Mouse (Mus musculus) liver, embryonic 13.5 days (tissue): ENCODE data around the gene Capn5. TPM values are rescaled to one million over a fixed set of nuclear protein-coding genes. Genes with fewer than 3 reads are reported as not detected.

Experiments used
- ATAC-seq: fragments of 200-750 bp; cut with Nextera tagmentation; 2 replicates; pipeline ENCODE4 v1.8.0; 2017; ENCODE audit warnings: low read depth, mild to moderate bottlenecking, moderate number of reproducible peaks, moderate library complexity
- DNase-seq: peaks from one replicate; pipeline ENCODE4 v3.0.0; 2022
- H3K27ac ChIP-seq: fragments of 300-500 bp; sonication (generic); 2 replicates; pipeline ENCODE4 v1.5.1; 2015; ENCODE audit warnings: moderate library complexity, mild to moderate bottlenecking, inconsistent platforms
- H3K27me3 ChIP-seq: fragments of 300-500 bp; sonication (generic); 2 replicates; pipeline ENCODE4 v1.6.1; 2015; ENCODE audit warnings: mild to moderate bottlenecking, inconsistent platforms
- H3K36me3 ChIP-seq: fragments of 300-500 bp; sonication (generic); 2 replicates; pipeline ENCODE4 v1.6.1; 2015; ENCODE audit warnings: mild to moderate bottlenecking, inconsistent platforms
- H3K4me1 ChIP-seq: fragments of 300-500 bp; sonication (generic); replicated peaks from 2 replicates; pipeline ENCODE4 v1.6.1; 2015; ENCODE audit warnings: inconsistent platforms
- H3K4me2 ChIP-seq: fragments of 300-500 bp; sonication (generic); 2 replicates; pipeline ENCODE4 v1.6.1; 2015; ENCODE audit warnings: inconsistent platforms, mild to moderate bottlenecking, moderate library complexity
- H3K4me3 ChIP-seq: fragments of 300-500 bp; sonication (generic); replicated peaks from 2 replicates; pipeline ENCODE4 v1.5.1; 2015; ENCODE audit warnings: mild to moderate bottlenecking, inconsistent platforms
- H3K9ac ChIP-seq: fragments of 300-500 bp; sonication (generic); 2 replicates; pipeline ENCODE4 v1.6.1; 2015; ENCODE audit warnings: mild to moderate bottlenecking, inconsistent platforms
- H3K9me3 ChIP-seq: fragments of 300-500 bp; sonication (generic); replicated peaks from 2 replicates; pipeline ENCODE4 v1.6.1; 2016; ENCODE audit warnings: inconsistent platforms
- WGBS: fragments of 180-500 bp; shearing (Covaris S2); methylation state at CpG from one replicate; pipeline ENCODE4 v1.1.7; 2015; ENCODE audit not compliant: insufficient replicate concordance; 5-methylcytosine and 5-hydroxymethylcytosine counted together
- polyA plus RNA-seq: library from polyadenylated mRNA; unstranded; fragments of >200 nt; fragmentation: Nextera tagmentation; extraction: Ambion mirVana; gene quantifications from 2 replicates; pipeline ENCODE4 v1.2.1, GENCODE M21; 2015

Capn5 gene
- polyA plus RNA-seq, 1 experiment from 2014 or later: 13.2 TPM

- Histone ChIP-seq H3K4me2 (peak overlapping the region; percentile 55; the same call in 1 of the 2 replicates), H3K9me3 (no peaks in the 10 kb centered on the region), H3K9ac (peak overlapping the region; percentile 42; the same call in 1 of the 2 replicates), H3K4me1 (peaks cover 100% of the 10 kb centered on the region), H3K27me3 (no peaks in the 10 kb centered on the region), H3K36me3 (peaks cover 43% of the 10 kb centered on the region), H3K27ac (peak overlapping the region; percentile 88), H3K4me3 (no peak overlapping the region)
- DNase-seq (no peak), ATAC-seq (no peak)
- 56% methylated on average over 8 of the region's 8 CpGs for WGBS
Measured at GRCm38 (mm10) chr7:98160041-98160740, 17.9 kb downstream of the Capn5 start.

- H3K4me3 ChIP-seq: peak overlapping the region; percentile 41
- no peaks in the 10 kb centered on the region for H3K9me3 ChIP-seq
- H3K27me3 ChIP-seq: no peaks in the 10 kb centered on the region
- H3K4me1 ChIP-seq: peaks cover 89% of the 10 kb centered on the region
- peak overlapping the region; percentile 55 for H3K4me2 ChIP-seq
- 47% methylated on average over 8 of the region's 8 CpGs for WGBS
- peaks cover 43% of the 10 kb centered on the region for H3K36me3 ChIP-seq
- H3K9ac ChIP-seq: peak overlapping the region; percentile 57
- no peak for DNase-seq
- no peak for ATAC-seq
- peak overlapping the region; percentile 88 for H3K27ac ChIP-seq
Measured at GRCm38 (mm10) chr7:98158481-98158880, 19.6 kb downstream of the Capn5 start.

- no peak for DNase-seq
- Histone ChIP-seq H3K27me3 (no peaks in the 10 kb centered on the region), H3K4me1 (peaks cover 85% of the 10 kb centered on the region), H3K4me2 (peak overlapping the region; percentile 55), H3K9me3 (no peaks in the 10 kb centered on the region), H3K27ac (peak overlapping the region; percentile 88), H3K9ac (peak overlapping the region; percentile 57), H3K36me3 (peaks cover 47% of the 10 kb centered on the region), H3K4me3 (peak overlapping the region; percentile 41)
- peak; percentile 54 for ATAC-seq
- WGBS: 28% methylated on average over 5 of the region's 5 CpGs
Measured at GRCm38 (mm10) chr7:98157636-98158332, 20.3 kb downstream of the Capn5 start.

- Histone ChIP-seq H3K4me1 (peaks cover 84% of the 10 kb centered on the region), H3K27ac (peak overlapping the region; percentile 88), H3K36me3 (peaks cover 54% of the 10 kb centered on the region), H3K27me3 (no peaks in the 10 kb centered on the region), H3K4me2 (peak overlapping the region; percentile 0; the same call in 1 of the 2 replicates), H3K9ac (peak overlapping the region; percentile 26), H3K9me3 (no peaks in the 10 kb centered on the region), H3K4me3 (no peak overlapping the region)
- DNase-seq (no peak), ATAC-seq (no peak)
- WGBS: 13% methylated on average over 3 of the region's 3 CpGs
Measured at GRCm38 (mm10) chr7:98156280-98156665, 21.8 kb downstream of the Capn5 start.

GRCm38 (mm10) chr7:98155546-98156279 is 22.4 kb downstream of the Capn5 start:
- H3K4me1 ChIP-seq: peaks cover 81% of the 10 kb centered on the region
- WGBS: 6% methylated on average over 7 of the region's 8 CpGs
- H3K27ac ChIP-seq: peak overlapping the region; percentile 88
- ATAC-seq (peak; percentile 55), DNase-seq (peak; percentile 59)
- H3K4me3 ChIP-seq: no peak overlapping the region
- H3K9me3 ChIP-seq: no peaks in the 10 kb centered on the region
- H3K27me3 ChIP-seq: no peaks in the 10 kb centered on the region
- peaks cover 49% of the 10 kb centered on the region for H3K36me3 ChIP-seq
- H3K4me2 ChIP-seq: peak overlapping the region; percentile 0; the same call in 1 of the 2 replicates
- H3K9ac ChIP-seq: peak overlapping the region; percentile 18; the same call in 1 of the 2 replicates

- Histone ChIP-seq H3K4me1 (peaks cover 80% of the 10 kb centered on the region), H3K27me3 (no peaks in the 10 kb centered on the region), H3K27ac (peak overlapping the region; percentile 15; the same call in 1 of the 2 replicates), H3K9me3 (no peaks in the 10 kb centered on the region), H3K9ac (no peak overlapping the region), H3K36me3 (peaks cover 38% of the 10 kb centered on the region), H3K4me2 (no peak overlapping the region), H3K4me3 (no peak overlapping the region)
- DNase-seq (no peak), ATAC-seq (no peak)
- WGBS: 66% methylated on average over 5 of the region's 5 CpGs
Measured at GRCm38 (mm10) chr7:98153892-98154291, 24.2 kb downstream of the Capn5 start.

- DNase-seq (no peak), ATAC-seq (no peak)
- no peak overlapping the region for H3K4me3 ChIP-seq
- H3K27me3 ChIP-seq: no peaks in the 10 kb centered on the region
- H3K36me3 ChIP-seq: peaks cover 40% of the 10 kb centered on the region
- H3K27ac ChIP-seq: no peak overlapping the region
- H3K9me3 ChIP-seq: no peaks in the 10 kb centered on the region
- no peak overlapping the region for H3K9ac ChIP-seq
- peaks cover 76% of the 10 kb centered on the region for H3K4me1 ChIP-seq
- no peak overlapping the region for H3K4me2 ChIP-seq
- WGBS: 40% methylated on average over 3 of the region's 3 CpGs
Measured at GRCm38 (mm10) chr7:98153345-98153744, 24.7 kb downstream of the Capn5 start.

GRCm38 (mm10) chr7:98152400-98152799 is 25.7 kb downstream of the Capn5 start:
- WGBS: 81% methylated on average over 8 of the region's 8 CpGs
- Histone ChIP-seq H3K9me3 (no peaks in the 10 kb centered on the region), H3K4me1 (peaks cover 72% of the 10 kb centered on the region), H3K36me3 (peaks cover 42% of the 10 kb centered on the region), H3K27me3 (no peaks in the 10 kb centered on the region), H3K4me3 (no peak overlapping the region), H3K4me2 (no peak overlapping the region), H3K27ac (no peak overlapping the region), H3K9ac (0 out of 2 replicates have a peak overlapping the region, but pooled peaks have one; percentile 2)
- DNase-seq (no peak), ATAC-seq (no peak)

GRCm38 (mm10) chr7:98150525-98150924 is 27.5 kb downstream of the Capn5 start:
- Histone ChIP-seq H3K4me1 (peaks cover 62% of the 10 kb centered on the region), H3K36me3 (peaks cover 51% of the 10 kb centered on the region), H3K9ac (no peak overlapping the region), H3K9me3 (no peaks in the 10 kb centered on the region), H3K4me3 (no peak overlapping the region), H3K27ac (no peak overlapping the region), H3K27me3 (no peaks in the 10 kb centered on the region), H3K4me2 (no peak overlapping the region)
- WGBS: 51% methylated on average over 5 of the region's 5 CpGs
- ATAC-seq (peak; percentile 13; the same call in 1 of the 2 replicates), DNase-seq (no peak)

GRCm38 (mm10) chr7:98149802-98150201 is 28.3 kb downstream of the Capn5 start:
- Histone ChIP-seq H3K4me2 (no peak overlapping the region), H3K9ac (no peak overlapping the region), H3K4me3 (no peak overlapping the region), H3K4me1 (peaks cover 61% of the 10 kb centered on the region), H3K36me3 (peaks cover 59% of the 10 kb centered on the region), H3K27me3 (no peaks in the 10 kb centered on the region), H3K9me3 (no peaks in the 10 kb centered on the region), H3K27ac (no peak overlapping the region)
- DNase-seq (no peak), ATAC-seq (peak; percentile 12; the same call in 1 of the 2 replicates)
- 44% methylated on average over 3 of the region's 3 CpGs for WGBS
